Mouse (Mus musculus): ENCODE measurements at regions not wholly inside any gene's neighbourhood (a gene's known extent, or its start where the extent isn't known, plus 50 kb on each side); places are given as distances from the start of the nearest gene placed in this dataset.

- no peaks in the 10 kb centered on the region for H3K4me1 ChIP-seq (ENCODE audit: control insufficient read depth, insufficient read depth, low read length)
- H3K36me3 ChIP-seq (ENCODE audit: control insufficient read depth, insufficient read depth, low read length) = no peaks in the 10 kb centered on the region
- H3K4me3 ChIP-seq (ENCODE audit: low read depth, low read length) = no peak overlapping the region
- DNase-seq (ENCODE audit: low spot score) (no peak), ATAC-seq (no peak)
- no peaks in the 10 kb centered on the region for H3K9me3 ChIP-seq (replicated peaks; ENCODE audit: control insufficient read depth, low read length)
- no peaks in the 10 kb centered on the region for H3K27me3 ChIP-seq (replicated peaks; ENCODE audit: control insufficient read depth, insufficient read depth, low read length)
- H3K27ac ChIP-seq (ENCODE audit: low read depth, low read length) = no peak overlapping the region
- no peak overlapping the region for H3K4me2 ChIP-seq (ENCODE audit: low read length)
- H3K9ac ChIP-seq (ENCODE audit: low read length) = no peak overlapping the region
- WGBS = 73% methylated on average over 5 of the region's 5 CpGs
Observed at GRCm38 (mm10) chr3:52832421-52832820, 184.6 kb downstream of the Cog6 start.

- ATAC-seq (no peak), DNase-seq (ENCODE audit: low spot score) (no peak)
- Histone ChIP-seq H3K9me3 (replicated peaks; ENCODE audit: control insufficient read depth, low read length) (no peaks in the 10 kb centered on the region), H3K27me3 (replicated peaks; ENCODE audit: control insufficient read depth, insufficient read depth, low read length) (no peaks in the 10 kb centered on the region), H3K4me2 (ENCODE audit: low read length) (no peak overlapping the region), H3K9ac (ENCODE audit: low read length) (no peak overlapping the region), H3K27ac (ENCODE audit: low read depth, low read length) (no peak overlapping the region), H3K4me1 (ENCODE audit: control insufficient read depth, insufficient read depth, low read length) (no peaks in the 10 kb centered on the region), H3K36me3 (ENCODE audit: control insufficient read depth, insufficient read depth, low read length) (no peaks in the 10 kb centered on the region), H3K4me3 (ENCODE audit: low read depth, low read length) (no peak overlapping the region)
- 85% methylated on average over 1 of the region's 1 CpGs for WGBS
Observed at GRCm38 (mm10) chr3:52831986-52832385, 185.1 kb downstream of the Cog6 start.

DNA sequence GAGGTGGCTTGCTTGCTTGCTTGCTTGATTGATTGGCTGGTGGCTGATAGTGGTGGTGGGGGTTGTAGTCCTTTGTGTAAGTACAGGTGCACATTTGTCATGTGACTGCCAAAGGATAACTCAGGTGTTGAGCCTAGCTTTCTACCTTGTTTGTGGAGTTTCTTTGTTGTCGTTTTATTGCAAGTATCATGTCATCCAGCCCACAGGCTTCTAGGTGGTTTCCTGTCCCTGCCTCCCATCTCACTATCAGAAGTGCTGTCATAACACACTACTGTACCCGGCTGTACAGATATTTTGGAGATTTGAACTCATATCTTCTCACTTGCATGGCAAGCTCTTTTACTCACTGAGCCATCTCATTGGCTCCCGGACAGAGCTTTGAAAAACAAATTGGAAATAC lies 186.9 kb downstream of the Cog6 start:
- Histone ChIP-seq H3K4me2 (ENCODE audit: low read length) (no peak overlapping the region), H3K36me3 (ENCODE audit: control insufficient read depth, insufficient read depth, low read length) (no peaks in the 10 kb centered on the region), H3K27me3 (replicated peaks; ENCODE audit: control insufficient read depth, insufficient read depth, low read length) (no peaks in the 10 kb centered on the region), H3K4me3 (ENCODE audit: low read depth, low read length) (no peak overlapping the region), H3K27ac (ENCODE audit: low read depth, low read length) (no peak overlapping the region), H3K9ac (ENCODE audit: low read length) (no peak overlapping the region), H3K4me1 (ENCODE audit: control insufficient read depth, insufficient read depth, low read length) (no peaks in the 10 kb centered on the region), H3K9me3 (replicated peaks; ENCODE audit: control insufficient read depth, low read length) (no peaks in the 10 kb centered on the region)
- ATAC-seq (no peak), DNase-seq (ENCODE audit: low spot score) (no peak)
- 83% methylated on average over 3 of the region's 3 CpGs for WGBS

DNA sequence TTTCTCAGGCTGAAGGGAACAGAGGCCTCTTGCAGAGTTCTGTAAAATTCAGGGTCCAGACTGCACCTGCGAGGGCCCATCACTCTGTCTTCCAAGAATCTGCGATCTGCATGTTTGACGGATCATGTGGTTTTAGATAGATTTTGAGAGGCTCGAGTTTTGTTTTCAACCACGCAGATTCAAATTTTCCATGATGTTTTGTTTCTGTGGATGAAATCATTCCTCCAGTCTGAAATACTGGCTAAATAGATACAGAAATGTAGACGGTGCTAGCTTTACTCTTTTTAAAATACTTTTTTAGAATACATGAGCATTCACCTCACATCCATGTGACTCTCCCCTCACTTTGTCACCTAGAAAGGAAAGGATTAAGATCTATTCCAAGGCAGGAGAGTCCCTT lies 188.0 kb downstream of the Cog6 start:
- Histone ChIP-seq H3K4me2 (ENCODE audit: low read length) (no peak overlapping the region), H3K27ac (ENCODE audit: low read depth, low read length) (no peak overlapping the region), H3K27me3 (replicated peaks; ENCODE audit: control insufficient read depth, insufficient read depth, low read length) (no peaks in the 10 kb centered on the region), H3K4me3 (ENCODE audit: low read depth, low read length) (no peak overlapping the region), H3K4me1 (ENCODE audit: control insufficient read depth, insufficient read depth, low read length) (no peaks in the 10 kb centered on the region), H3K9ac (ENCODE audit: low read length) (no peak overlapping the region), H3K9me3 (replicated peaks; ENCODE audit: control insufficient read depth, low read length) (no peaks in the 10 kb centered on the region), H3K36me3 (ENCODE audit: control insufficient read depth, insufficient read depth, low read length) (no peaks in the 10 kb centered on the region)
- ATAC-seq = no peak
- DNase-seq (ENCODE audit: low spot score) = no peak
- 96% methylated on average over 6 of the region's 6 CpGs for WGBS

DNA sequence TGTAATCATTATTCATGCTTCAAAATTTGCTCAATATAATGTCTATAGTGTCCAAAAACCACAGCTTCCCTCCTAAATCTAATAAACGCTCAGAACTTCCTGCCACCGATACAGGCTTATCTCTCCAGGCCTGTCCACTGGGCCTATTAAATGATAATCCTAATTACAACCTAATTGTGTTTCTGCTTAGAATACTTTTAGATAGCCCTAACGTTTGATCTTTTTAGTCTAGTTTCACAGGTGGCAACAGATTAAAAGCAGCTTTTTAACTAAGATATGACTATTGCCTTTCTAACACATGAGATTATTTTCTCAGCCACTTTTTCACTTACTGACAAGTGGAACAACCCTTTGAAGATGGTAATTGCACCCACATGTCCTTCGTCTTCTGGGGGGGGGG lies 188.6 kb downstream of the Cog6 start:
- no peaks in the 10 kb centered on the region for H3K4me1 ChIP-seq (ENCODE audit: control insufficient read depth, insufficient read depth, low read length)
- H3K4me2 ChIP-seq (ENCODE audit: low read length) = no peak overlapping the region
- ATAC-seq (no peak), DNase-seq (ENCODE audit: low spot score) (no peak)
- no peak overlapping the region for H3K9ac ChIP-seq (ENCODE audit: low read length)
- no peaks in the 10 kb centered on the region for H3K9me3 ChIP-seq (replicated peaks; ENCODE audit: control insufficient read depth, low read length)
- H3K4me3 ChIP-seq (ENCODE audit: low read depth, low read length) = no peak overlapping the region
- no peaks in the 10 kb centered on the region for H3K36me3 ChIP-seq (ENCODE audit: control insufficient read depth, insufficient read depth, low read length)
- no peaks in the 10 kb centered on the region for H3K27me3 ChIP-seq (replicated peaks; ENCODE audit: control insufficient read depth, insufficient read depth, low read length)
- no peak overlapping the region for H3K27ac ChIP-seq (ENCODE audit: low read depth, low read length)
- WGBS = 83% methylated on average over 4 of the region's 4 CpGs

DNA sequence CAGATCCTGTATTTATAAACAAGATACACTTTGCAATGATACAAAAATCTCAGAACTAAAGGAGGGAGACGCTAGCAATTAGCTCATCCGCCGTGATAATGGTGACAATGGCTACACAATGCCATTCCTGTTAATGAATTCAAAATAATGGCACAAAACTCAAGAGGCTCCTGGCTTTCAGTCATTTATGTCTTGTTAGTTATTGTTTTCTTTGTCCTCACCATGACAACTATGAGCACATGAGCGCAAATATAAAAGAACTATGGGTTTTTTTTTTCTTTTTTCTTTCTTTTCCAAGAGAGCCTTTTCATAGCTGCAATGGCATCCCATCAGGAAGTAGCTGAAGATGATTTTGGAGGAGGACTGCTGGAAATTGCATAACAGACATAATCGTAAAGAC lies 194.2 kb downstream of the Cog6 start:
- Histone ChIP-seq H3K9ac (ENCODE audit: low read length) (no peak overlapping the region), H3K9me3 (replicated peaks; ENCODE audit: control insufficient read depth, low read length) (no peaks in the 10 kb centered on the region), H3K4me3 (ENCODE audit: low read depth, low read length) (no peak overlapping the region), H3K27me3 (replicated peaks; ENCODE audit: control insufficient read depth, insufficient read depth, low read length) (no peaks in the 10 kb centered on the region), H3K4me2 (ENCODE audit: low read length) (no peak overlapping the region), H3K4me1 (ENCODE audit: control insufficient read depth, insufficient read depth, low read length) (0 out of 2 replicates have a peak, but pooled peaks cover 3% of the 10 kb centered on the region), H3K27ac (ENCODE audit: low read depth, low read length) (no peak overlapping the region), H3K36me3 (ENCODE audit: control insufficient read depth, insufficient read depth, low read length) (no peaks in the 10 kb centered on the region)
- DNase-seq (ENCODE audit: low spot score) = no peak
- WGBS = 44% methylated on average over 5 of the region's 5 CpGs
- no peak for ATAC-seq

DNA sequence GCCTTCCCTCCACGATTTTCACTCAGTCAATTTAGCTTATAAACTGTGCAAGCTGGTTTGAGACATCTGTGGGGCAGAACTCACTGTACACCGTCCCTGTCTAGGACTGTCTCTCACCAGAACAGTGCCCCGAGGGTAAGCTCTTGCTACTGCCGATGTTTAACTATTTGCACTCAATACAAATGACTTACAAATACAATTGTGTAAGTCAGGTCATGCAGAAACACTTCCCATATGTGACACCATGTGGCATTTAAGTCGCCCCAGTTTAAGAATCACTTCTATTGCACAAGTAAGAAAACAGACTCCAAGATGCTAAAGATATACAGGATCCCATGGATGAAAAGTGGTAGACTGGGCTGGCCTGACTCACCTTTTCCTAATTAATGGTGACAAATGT lies 195.6 kb downstream of the Cog6 start:
- 0 out of 2 replicates have a peak, but pooled peaks cover 3% of the 10 kb centered on the region for H3K4me1 ChIP-seq (ENCODE audit: control insufficient read depth, insufficient read depth, low read length)
- no peak overlapping the region for H3K9ac ChIP-seq (ENCODE audit: low read length)
- H3K36me3 ChIP-seq (ENCODE audit: control insufficient read depth, insufficient read depth, low read length) = no peaks in the 10 kb centered on the region
- ATAC-seq (no peak), DNase-seq (ENCODE audit: low spot score) (no peak)
- no peaks in the 10 kb centered on the region for H3K27me3 ChIP-seq (replicated peaks; ENCODE audit: control insufficient read depth, insufficient read depth, low read length)
- no peak overlapping the region for H3K4me3 ChIP-seq (ENCODE audit: low read depth, low read length)
- H3K9me3 ChIP-seq (replicated peaks; ENCODE audit: control insufficient read depth, low read length) = no peaks in the 10 kb centered on the region
- 21% methylated on average over 5 of the region's 5 CpGs for WGBS
- H3K27ac ChIP-seq (ENCODE audit: low read depth, low read length) = no peak overlapping the region
- no peak overlapping the region for H3K4me2 ChIP-seq (ENCODE audit: low read length)

DNA sequence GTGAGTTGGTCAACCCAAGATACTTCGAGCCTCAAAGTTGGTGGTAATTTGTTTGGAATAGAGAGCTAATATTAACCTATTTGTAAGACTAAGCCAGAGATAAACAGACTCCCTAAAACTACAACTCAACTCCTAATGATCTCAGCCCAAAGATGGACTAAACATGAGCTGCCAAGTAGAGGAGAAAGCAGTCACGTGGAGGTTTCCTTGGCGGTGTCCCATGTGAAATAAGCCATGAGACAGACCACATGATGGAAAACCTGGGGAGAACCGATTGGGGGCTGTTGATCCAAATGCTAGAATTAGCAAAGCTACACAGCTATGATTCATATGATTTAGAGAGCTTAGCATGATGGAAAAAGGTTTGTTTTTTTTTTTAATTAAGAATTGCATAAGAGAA lies 198.6 kb downstream of the Cog6 start:
- ATAC-seq (no peak), DNase-seq (ENCODE audit: low spot score) (no peak)
- Histone ChIP-seq H3K27ac (ENCODE audit: low read depth, low read length) (no peak overlapping the region), H3K9me3 (replicated peaks; ENCODE audit: control insufficient read depth, low read length) (no peaks in the 10 kb centered on the region), H3K4me3 (ENCODE audit: low read depth, low read length) (no peak overlapping the region), H3K27me3 (replicated peaks; ENCODE audit: control insufficient read depth, insufficient read depth, low read length) (no peaks in the 10 kb centered on the region), H3K9ac (ENCODE audit: low read length) (no peak overlapping the region), H3K4me1 (ENCODE audit: control insufficient read depth, insufficient read depth, low read length) (0 out of 2 replicates have a peak, but pooled peaks cover 3% of the 10 kb centered on the region), H3K4me2 (ENCODE audit: low read length) (no peak overlapping the region), H3K36me3 (ENCODE audit: control insufficient read depth, insufficient read depth, low read length) (no peaks in the 10 kb centered on the region)
- 91% methylated on average over 4 of the region's 4 CpGs for WGBS

DNA sequence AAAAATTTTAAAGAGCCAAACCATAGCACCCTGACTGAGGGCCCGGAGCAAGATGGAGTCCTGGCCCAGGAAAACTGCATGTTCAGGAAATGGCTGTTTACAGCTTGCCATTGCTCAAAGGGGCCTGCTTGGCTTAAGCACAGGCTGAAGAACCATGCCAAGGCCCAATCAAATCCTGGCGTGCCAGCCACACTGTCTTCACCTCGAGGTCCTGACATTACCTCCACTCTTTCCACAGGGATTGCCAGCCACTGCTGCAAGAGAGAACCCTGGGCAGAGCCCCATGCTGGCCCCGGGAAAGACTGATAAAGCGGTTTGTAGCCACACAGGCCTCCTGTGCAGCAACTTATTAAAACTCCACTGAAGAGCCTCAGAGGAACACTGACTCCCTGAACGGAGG lies 199.6 kb downstream of the Cog6 start:
- no peaks in the 10 kb centered on the region for H3K36me3 ChIP-seq (ENCODE audit: control insufficient read depth, insufficient read depth, low read length)
- no peak overlapping the region for H3K9ac ChIP-seq (ENCODE audit: low read length)
- H3K27ac ChIP-seq (ENCODE audit: low read depth, low read length) = no peak overlapping the region
- WGBS = 87% methylated on average over 6 of the region's 6 CpGs
- 0 out of 2 replicates have a peak, but pooled peaks cover 1% of the 10 kb centered on the region for H3K4me1 ChIP-seq (ENCODE audit: control insufficient read depth, insufficient read depth, low read length)
- ATAC-seq = no peak
- DNase-seq (ENCODE audit: low spot score) = no peak
- H3K27me3 ChIP-seq (replicated peaks; ENCODE audit: control insufficient read depth, insufficient read depth, low read length) = no peaks in the 10 kb centered on the region
- no peaks in the 10 kb centered on the region for H3K9me3 ChIP-seq (replicated peaks; ENCODE audit: control insufficient read depth, low read length)
- H3K4me3 ChIP-seq (ENCODE audit: low read depth, low read length) = no peak overlapping the region
- H3K4me2 ChIP-seq (ENCODE audit: low read length) = no peak overlapping the region
